Mouse (Mus musculus): Measurements from ENCODE around the gene Hoxd10.

Hoxd10 gene

DNA sequence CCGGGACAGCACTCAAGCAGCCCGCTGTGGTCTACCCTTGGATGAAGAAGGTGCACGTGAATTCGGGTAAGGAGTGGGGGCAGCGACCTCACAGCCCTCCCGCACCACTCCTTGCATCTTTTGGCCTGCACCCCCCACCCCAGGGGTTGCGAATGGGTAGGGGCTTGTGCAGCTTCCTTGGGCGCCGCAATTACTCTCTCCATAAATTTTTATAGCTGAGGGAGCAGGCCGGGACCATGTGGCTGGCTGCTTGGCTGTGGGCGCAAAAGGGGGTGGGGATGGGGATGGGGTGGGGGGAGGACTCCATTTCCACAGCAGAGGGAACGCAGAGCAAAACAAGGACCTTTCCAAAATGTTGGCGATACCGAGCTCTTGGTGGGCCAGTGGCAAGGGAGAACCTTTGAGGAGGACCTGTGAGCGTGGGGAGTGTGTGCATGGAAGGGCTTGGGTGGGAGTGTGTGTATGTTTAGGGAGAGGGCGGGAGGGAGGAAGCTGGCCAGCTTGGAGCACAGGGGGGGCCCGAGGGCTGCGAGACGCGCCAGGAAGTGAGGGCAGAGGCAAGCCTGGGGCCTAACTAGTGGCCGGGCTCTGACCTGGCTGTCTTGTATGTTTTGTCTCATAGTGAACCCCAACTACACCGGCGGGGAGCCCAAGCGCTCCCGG lies 36.0 kb downstream of the Hoxd10 start:
- in situ Hi-C loops (cut with MboI) = no loop called here

DNA sequence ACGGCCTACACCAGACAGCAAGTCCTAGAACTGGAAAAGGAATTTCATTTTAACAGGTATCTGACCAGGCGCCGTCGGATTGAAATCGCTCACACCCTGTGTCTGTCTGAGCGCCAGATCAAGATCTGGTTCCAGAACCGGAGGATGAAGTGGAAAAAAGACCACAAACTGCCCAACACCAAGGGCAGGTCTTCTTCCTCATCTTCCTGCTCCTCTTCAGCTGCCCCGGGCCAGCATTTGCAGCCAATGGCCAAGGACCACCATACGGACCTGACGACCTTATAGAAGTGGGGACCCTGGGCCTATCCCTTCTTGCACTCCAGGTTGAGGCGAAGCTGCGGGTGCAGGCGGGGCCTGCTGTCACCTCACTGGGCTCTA lies 36.6 kb downstream of the Hoxd10 start:
- in situ Hi-C loops (cut with MboI) = no loop called here

DNA sequence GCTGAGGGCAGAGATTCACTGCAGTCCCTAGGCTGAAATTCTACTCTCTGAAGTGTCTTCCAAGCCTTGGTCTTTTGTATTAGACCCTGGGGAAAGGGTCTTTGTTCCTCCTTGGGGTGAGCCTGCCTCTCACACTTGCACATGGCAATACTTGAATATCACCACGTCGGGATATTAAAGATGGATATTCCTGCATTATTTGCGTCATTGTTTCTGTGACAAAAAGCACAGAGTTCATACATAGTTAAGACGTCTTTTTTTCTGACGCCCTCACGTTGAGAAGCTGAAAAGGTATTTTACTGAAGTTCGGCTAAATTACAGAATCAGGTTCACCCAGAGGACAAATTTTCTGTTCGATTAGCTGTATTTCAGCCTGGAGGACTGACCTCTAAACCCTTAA lies 38.6 kb downstream of the Hoxd10 start:
- in situ Hi-C loops (cut with MboI) = no loop called here

DNA sequence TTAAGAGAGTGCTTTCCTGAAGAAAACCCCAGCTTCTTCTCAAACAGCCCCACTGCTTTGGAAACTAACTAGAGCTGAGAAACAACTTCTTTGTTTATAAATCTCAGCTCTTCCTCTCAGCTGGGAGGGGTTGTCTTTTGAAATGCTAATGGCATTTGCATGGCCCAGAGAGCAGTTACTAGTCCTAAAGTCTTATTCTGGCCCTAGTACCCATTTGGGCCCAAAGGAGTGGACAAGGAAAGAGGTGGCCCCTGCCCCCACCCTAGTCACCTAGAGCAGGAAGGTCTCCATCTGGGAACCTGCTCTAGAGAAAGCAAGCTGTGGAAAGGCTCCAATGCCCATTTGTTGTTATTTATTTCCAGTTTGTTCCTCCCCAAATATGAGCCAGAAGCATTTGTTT lies 39.3 kb downstream of the Hoxd10 start:
- in situ Hi-C loops (cut with MboI) = no loop called here

DNA sequence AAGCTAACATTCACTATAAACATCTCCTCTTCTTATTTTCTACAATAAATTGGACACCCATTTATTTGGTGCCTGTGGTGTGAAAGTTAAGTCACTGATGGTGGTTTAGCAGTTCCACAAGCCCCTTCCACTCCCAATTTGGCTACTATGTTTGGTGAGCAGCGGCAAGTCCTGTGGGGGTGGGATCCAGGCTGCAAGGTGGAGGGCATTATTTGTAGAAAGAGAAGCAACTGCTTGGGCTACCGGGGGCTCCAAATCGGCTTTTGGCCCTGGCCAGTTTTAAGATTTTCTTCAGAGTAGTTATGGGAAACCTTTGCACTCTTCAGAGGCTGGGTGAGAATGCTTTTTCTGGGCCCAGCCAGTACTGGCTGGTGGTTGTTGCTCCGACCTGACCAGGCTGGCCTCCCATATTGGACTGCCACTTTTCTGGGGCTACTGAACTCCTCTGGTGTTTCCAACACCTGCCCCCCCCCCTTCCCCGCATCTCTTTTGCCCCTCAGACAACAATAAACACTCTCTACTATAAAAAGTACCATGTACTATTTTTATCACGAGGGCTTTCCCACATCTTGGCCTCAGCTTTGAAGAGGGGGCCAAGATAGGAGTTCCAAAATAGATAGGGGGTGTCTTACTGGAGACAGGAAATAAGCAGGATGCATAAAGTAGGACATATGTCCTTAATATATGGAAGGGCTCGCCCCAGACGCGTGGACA lies 40.2 kb downstream of the Hoxd10 start:
- in situ Hi-C loops (cut with MboI) = no loop called here

DNA sequence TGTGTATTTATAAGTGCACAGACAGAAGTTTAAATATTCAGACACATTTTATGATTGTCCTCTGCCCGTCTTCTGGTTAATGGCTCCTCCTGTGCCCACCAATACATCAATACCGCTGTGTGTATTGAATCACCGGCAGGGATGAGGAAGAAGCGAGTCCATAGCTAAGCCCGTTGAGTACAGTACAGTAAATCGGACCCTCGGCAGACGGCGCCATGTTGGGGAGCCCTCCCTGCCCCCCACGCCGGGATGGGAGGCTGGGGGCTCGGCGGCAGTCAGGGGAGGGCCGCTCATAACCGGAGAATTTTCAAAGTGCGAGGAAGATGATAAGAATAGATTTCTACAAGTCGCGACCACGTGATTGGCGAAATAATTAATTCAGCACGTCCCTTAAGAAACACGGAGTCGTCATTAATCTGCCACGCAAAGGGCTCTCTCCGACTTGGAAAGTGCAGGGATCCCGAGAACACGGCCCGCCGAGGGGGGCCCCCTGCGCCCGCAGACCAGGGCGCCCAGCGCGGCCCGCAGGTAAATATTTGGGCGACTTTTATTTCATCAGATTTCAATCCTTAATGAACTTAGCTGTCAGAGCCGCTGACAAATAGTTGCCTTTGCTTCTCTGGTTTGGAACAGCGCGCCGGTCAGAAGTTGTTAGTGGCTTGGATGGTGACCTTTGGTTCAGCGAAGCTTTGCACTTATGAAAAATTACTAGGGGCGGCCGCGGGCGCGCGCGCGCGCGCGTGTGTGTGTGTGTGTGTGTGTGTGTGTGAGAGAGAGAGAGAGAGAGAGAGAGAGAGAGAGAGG lies 41.0 kb downstream of the Hoxd10 start:
- in situ Hi-C loops (cut with MboI) = no loop called here

DNA sequence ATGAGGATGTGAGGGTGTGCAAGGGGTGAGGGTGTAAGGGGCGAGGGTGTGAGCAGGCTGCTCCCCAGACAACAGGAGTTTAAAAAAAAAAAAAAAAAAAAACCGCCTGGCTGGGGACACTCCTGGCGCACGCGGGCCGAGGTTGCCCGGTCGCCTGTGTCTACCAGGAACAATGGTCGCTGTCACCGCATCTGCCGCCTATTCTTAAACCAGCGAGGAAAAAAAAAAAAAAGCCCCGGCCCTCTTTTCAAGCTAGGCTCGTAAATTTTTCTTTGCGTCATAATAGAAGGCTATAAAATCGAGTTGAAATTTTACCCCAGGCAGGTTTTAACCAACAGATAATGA lies 41.6 kb downstream of the Hoxd10 start:
- in situ Hi-C loops (cut with MboI) = no loop called here

DNA sequence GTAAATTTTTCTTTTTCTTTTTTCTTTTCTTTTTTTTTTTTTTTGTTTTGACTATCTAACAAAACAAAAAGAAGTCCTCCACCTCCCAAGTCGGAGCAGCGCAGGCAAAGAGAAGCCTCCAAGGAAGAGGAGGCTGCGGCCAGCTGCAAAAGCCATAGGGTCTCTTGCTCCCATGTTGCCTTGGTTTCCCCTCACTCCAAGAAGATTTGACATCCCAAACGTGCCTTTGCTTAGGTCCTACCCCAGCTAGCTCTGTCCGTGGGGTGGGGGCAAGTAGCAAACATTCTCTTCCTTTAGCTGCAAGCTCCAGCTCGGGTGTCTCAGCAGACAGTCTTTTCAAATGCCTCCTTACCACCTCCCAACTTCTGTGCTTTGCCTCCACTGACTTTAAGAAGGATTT lies 42.0 kb downstream of the Hoxd10 start:
- in situ Hi-C loops (cut with MboI) = no loop called here

DNA sequence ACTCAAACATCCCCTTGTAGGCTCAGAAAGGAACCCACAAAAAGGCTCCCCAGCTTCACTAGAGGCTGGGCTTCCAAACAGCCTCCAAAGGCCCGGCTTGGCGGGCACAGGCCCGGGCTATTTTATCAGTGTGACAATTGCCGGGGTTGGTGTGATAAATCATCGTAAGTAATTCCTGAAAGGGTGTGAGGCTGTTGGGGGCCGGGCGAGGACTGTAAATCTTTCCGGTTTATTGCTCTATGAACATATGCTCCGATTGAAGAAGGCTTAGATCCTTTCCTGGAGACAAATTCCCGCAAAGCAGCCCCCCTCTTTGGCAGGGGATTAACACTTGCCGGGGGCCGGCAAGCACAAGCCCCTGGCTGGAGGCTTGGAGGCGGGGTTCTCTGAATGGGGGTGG lies 42.7 kb downstream of the Hoxd10 start:
- in situ Hi-C loops (cut with MboI) = no loop called here

DNA sequence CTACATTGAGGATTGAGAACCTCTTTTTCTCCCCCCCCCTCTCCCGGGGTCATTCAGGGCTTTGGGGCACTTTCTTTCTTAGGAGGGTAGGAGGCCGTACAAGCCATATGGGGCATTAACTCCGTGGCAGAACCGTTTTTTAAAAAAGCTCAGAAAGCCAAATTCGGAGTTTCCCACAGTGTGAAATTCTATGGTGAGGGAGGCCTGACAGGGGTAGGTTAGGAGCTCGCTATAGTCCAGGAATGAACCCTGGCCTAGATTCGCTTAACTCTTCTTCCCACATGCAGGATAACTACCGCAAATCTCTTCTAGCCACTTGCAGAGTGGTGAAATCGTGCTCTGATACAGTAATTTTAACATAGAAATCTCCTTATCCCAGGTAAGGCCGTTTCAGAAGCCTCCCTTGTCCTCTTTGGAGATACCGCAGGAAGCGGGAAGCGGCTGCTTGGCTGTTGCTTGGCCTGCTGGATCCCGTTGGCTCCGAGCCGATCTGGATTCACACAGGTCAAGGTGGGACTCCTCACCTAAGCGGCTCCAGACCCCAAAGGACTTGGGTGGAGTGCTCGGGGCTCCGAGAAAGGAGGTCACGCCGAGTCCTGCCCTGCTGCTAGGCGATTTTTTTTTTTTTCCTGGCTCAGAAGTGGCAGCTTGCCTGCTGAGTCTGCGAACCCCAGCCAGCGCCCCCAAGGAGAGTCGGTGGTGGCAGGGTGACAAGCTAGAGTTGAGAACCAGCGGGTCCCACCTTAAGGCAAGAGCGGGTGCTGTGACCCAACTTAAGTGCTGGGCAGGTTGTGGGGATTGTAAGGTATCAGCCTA lies 43.5 kb downstream of the Hoxd10 start:
- in situ Hi-C loops (cut with MboI) = no loop called here

DNA sequence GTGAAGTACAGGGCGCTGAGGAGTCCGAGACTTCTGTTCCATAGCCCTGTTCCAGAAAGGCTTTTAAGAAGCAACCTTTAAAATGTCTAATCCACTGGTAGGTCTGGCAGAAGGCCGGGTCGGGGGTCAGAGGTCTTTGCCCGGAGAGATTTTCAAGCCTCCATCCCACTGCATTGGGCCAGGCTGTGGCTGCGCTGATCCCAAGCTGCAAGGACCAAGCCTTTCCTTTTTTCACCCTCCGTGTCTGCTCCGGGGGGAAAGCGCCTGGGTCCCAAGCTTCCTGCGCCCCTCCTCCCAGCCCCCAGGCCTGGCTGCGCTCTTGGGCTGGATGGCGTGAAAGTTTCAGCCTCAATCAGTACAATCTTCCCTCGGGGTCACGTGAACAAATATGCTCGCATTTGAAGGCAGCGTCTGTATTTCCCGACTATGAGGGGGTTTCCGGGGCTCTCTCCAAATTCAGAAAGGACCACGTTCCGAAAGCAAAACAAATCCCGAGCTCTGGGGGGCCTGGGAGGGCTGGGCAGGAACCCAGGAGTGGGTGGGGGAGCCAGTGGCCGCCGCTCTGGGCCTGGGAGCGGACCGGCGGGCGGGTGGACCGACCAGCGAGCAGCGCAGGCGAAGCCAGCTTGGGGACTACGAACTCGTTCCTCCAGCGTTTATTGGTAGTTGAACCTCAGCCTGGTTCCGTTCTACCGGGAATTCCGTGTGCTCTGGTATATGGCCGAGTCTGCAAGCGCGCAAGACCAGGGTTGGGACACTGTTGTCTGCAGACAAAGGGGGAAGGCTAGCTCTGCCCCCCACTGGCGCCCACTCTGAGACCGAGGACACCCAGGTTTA lies 44.3 kb downstream of the Hoxd10 start:
- in situ Hi-C loops (cut with MboI) = no loop called here

DNA sequence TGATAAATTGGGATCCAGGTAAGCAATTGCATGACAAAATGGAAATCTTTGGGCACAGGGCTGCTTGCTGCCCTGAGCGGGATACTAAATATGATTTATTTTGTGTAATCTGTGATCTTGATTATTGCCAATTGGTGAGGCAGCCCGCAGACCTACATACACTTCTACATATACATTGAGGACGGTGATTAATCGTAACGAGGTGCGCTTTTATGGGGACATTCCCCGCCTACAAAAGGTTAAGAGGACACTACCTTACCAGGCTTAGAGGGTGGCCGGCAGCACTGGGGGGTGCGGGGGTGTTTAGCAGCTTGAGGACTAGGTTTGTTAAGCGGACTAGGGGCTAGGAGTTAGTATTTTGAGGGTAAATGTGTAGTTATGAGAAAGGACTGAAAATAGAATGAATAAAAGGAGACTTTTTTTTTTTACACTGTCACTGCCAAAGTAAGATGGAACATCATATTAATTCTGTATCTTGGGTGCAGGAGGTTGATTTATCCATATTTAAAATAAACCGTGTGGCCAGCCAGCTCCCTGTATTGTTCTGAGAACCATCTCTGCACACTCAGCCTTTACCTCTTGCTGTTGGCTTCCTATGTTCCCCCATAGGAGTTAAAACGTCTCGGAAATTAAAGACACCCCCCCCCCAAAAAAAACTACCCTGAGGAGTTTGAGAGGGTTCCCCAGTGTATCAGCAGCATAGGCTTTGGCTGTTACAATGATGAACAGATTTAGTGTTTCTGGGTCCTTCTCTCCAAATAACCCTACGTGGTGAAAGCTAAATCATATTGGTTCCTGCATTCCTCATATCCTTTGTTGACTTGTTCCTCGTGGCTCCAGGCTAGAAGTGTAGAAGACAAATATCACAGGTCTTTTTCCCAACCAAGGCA lies 45.2 kb downstream of the Hoxd10 start:
- in situ Hi-C loops (cut with MboI) = no loop called here

DNA sequence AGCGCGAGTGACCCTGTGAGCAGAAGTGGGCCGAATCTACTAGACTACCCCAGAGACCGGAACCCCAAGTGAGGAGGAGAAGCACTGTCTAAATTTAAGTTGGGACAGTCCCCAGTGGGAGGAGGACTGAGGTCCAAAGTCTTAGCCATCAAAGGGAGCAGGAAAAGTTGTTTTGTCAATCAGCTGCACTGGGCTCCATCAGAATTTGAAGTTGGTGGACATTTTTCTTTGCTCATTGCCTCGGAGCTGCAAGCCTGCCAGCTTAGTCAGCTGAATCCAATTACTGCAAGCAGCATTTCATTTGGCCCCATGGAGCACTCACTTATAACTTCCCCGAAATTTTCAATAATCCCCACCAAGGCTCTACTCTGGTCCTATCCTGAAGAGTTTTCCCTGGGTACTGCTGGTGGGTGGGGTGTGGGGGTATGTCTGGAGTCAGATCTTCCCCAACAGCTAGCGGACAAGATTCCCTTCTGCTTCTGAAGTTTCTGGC lies 45.9 kb downstream of the Hoxd10 start:
- in situ Hi-C loops (cut with MboI) = no loop called here

DNA sequence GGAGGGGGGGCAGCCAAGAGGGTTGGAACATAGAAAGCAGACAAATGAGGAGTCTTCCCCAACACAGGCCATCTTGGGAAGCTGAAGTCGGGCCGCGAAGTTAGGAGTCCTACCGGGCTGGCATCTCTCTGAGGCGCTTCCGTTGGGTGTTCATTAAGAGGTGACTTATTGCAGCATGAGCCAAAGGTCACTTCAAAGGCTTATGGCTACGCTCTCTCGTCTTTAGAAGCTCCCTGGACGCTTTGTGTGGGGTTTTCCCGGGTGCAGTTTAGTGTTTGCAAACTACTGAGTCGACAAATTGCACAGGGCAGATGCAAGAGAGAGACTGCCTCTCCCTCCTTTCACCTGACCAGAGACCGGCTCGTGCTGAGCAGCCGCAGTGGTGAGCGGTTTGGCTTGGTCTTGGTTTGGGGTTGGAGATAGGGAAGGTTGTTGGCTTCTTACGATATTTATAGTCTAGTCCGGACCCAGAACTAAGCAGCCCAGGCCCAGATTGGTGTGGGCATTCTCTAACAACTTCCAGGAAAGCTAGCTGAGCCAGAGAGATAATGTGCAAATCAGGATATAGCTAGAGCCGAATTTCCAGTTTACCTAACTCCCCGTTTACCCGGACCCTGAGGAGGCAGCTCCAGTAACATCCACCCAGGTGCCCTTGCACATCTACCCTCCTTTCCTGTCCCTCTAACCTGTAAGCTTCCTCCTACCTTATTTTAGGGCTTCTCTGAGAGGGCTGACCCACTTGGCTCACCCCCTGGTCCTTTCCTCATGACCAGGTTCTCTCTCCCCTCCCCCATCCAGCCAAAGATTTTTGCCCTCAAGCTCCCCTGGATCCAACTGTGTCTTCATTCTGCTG lies 47.1 kb downstream of the Hoxd10 start:
- in situ Hi-C loops (cut with MboI) = no loop called here

DNA sequence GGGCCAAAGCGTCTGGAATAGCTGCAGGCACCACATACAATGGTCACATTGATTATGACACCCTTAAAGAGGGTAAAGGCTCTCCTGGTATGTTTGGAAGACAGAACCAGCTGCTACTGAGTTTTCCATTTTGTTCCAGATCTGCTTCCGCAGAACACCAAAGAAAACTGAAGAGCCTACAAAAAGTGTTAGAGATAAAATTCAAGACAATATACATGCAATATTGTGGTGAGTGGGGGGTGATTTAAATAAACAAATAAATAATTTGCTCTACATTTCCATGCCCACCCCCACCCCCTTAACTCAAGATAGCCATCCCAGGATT lies 47.7 kb downstream of the Hoxd10 start:
- in situ Hi-C loops (cut with MboI) = no loop called here

DNA sequence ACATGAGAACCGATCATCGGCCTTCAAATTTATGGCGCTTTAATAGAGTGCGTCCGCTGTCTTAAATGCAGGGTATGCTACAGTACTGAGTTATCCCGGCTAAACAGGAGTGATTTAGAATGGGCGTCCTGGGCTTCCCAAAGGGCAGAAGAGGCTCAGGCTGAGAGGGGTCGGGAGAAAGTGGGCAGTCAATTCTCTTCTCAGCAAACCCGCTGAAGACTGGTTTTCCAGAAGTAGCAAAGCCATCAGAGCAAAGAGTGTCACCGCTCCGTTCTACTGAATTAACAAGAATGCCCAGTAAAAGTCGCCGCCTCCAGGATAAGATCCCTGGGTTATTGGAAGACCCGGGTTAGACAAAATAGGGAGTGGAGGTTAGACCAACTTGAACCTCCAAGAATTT lies 48.1 kb downstream of the Hoxd10 start:
- in situ Hi-C loops (cut with MboI) = no loop called here

DNA sequence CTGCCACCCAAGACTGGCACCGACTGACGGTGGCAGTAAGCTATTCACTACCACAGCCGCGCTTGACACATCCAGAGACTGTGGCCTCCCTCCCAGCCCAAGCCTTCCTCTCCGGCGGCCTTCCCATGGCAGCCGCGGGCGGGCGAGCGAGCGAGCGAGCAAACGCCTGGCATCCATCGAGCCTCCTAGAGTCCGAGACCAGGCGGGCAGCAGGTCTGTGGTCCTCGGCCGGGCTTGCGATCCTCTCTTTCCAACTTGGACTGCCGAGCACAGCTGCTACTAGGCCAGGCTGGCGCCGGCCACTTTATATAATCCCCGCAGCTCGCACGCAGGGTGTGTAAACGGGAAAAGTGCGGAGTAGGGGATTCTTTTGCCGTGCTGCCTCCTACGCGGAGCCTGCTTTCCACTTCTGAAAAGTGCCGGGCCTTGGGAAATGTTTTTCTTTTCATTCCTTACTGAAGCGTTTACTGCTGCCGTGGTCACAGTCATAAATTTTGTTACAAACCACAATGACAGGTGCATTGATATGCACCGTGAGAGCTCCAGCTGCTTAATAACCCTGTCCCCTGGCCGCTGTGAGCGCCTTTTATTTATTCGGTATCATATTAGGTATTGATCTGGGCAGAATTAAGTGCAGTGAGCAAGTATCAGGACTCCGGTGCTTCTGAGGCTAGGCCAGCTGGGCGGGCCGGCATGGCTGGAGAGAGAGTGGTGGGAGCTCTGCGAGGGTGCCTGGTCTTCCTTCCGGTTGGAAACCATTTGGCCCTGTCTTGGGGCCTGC lies 48.8 kb downstream of the Hoxd10 start:
- in situ Hi-C loops (cut with MboI) = no loop called here

DNA sequence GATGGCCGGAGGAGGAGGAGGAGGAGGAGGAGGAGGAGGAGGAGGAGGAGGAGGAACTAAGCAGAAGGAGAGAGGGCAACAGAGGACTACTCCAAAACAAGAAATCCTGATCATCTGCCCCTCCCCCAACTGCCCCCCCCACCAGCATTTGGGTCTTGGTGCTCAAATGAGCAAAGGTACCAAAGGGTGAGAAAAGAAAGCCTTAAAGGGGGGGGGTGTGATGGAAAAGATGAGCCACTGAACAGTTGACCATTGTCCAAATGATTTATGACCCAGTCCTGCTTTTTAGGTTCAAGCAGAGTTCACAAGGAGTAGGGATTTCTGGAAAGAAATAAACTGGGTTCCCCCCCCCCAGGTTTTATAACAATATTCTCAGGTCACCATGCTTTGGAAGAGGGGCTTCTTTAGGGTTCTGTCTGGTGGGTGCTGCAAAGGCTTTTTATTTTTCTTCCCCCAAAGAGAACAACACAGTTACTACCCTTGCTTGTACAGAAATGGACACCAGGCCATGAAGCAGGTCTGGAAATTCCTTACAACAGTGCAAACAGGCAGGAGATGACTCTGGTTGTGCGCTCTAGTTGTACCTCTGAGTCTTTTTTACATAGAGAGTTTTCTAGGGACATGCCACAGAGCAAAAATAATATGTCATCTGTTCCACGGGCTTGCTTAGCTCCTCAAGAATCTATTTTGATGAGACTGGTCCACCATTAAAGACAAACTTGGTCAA lies 49.7 kb downstream of the Hoxd10 start:
- in situ Hi-C loops (cut with MboI) = no loop called here

Measured in mature B cell (primary cell).